Mouse (Mus musculus) olfactory bulb, adult 2 months (tissue): ENCODE data around the gene Rnf41.

Source experiments
- CTCF ChIP-seq: fragments of 200-500 bp; IDR thresholded peaks from 2 replicates; pipeline ENCODE4 v1.5.1; 2012; ENCODE audit warnings: low read depth, mild to moderate bottlenecking, low read length, moderate library complexity; ENCODE audit not compliant: insufficient read depth
- POLR2A ChIP-seq: fragments of 200-500 bp; IDR thresholded peaks from 2 replicates; pipeline ENCODE4 v1.6.1; 2012; ENCODE audit warnings: mild to moderate bottlenecking, low read depth, low read length, moderate library complexity; ENCODE audit not compliant: insufficient read depth

DNA sequence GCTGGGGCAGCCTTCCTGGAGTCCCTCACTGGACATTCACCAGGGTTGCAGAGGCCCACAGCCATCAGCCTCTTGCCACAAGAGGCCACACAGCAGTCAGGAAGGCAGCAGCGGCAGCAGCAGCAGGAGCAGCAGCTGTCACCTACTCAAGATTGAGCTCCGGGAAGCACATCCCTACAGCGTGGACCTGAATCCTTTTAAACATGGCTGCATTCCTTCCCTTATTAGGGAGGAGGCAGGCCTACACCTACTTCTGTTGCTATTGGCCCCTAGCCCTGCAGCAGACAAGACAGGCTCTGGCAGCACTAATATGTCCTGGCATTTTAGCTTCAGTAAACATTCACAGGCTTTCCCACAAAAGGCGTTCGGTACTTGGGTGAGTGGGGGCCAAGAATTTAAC lies 78.8 kb downstream of the Rnf41 start:
- no peak for TF ChIP-seq POLR2A
- TF ChIP-seq CTCF = no peak
